Mouse (Mus musculus): ENCODE results near the gene Gna11.

The Gna11 gene

GRCm38 (mm10) chr10:81499250-81499901 is 45.6 kb downstream of the Gna11 start:
- DNase-seq = peak; percentile 57

- no peak for DNase-seq
Observed at GRCm38 (mm10) chr10:81498316-81499249, 46.4 kb downstream of the Gna11 start.

DNA sequence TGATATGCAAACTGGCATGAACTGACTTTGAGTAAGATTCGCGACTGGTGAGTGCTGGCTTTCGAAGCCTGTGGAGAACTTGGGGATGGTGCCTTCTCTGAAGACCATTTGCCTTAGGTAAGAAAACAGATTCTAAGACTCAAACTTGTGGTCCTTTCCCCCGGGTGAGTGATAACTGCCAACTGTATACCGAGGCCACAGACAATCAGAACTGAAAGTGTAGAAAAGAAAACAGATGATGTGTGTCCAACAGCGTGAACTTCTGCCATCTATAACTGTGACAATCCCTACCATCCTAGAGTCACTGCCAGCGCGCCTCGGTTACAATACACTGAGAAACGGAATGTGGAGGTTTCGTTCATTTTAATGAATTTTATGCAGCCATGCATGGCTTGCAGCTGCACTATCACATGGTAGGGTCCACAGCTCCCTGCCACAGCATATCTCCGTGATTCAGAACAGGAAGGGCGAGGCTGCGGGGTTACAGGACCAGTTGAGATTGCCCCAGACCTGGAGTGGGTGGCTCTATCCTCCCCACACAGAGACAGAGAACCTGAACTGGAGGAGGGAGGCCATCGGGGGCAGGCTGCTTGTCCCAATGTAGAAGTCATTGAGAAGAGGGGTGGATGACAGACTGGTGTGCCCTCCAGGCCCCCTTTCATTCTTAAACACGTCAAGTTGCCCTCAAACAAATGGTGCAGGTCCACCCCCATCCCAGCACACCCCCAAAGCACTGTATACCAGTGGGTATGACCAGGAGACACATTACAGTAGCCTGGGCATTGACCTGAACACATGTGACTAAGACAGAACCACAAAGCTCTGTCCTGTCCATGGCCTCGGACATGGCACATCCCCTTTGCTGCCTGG is 47.4 kb downstream of the Gna11 start:
- no peak for DNase-seq

- DNase-seq = peak; percentile 34
Observed at GRCm38 (mm10) chr10:81496969-81497368, 48.0 kb downstream of the Gna11 start.

DNA sequence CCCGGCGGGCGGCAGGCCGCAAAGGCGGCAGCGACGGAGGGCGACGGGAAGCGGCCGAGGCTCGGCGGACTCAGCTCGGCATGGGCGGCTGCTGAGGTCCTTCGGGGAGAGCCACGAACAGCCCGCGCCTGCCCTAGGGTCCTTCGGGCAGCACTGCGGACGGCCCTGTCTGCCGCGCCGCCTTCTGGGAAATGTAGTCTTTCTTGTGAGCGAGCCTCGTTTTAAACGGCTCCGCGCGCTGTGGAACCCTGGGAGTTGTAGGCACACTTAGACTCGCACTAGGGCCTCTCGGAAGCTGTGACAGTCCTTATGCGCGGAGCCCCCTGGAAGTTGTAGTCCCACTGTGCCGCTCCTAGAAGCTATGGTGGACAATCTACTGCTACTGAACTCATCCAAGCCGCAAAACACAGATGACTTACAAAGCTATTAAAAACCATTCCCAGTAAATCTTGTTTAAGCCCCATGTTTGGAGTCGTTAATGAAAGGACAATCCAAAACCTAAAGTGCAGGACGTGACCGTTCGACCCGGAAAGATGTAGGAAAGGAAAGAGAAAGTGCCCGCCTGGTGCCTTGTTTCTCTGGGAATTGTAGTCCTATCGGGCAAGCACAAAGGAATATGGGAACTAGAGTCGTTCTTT is 48.6 kb downstream of the Gna11 start, which contains the start of gene Ncln:
Ncln (minus strand) TSS at position 129 of the 638 bp plus-strand sequence.
- peak; percentile 99 for DNase-seq

GRCm38 (mm10) chr10:81495616-81496263 is 49.2 kb downstream of the Gna11 start:
- no peak for DNase-seq

- no peak for DNase-seq
Observed at GRCm38 (mm10) chr10:81495151-81495550, 49.8 kb downstream of the Gna11 start.

DNA sequence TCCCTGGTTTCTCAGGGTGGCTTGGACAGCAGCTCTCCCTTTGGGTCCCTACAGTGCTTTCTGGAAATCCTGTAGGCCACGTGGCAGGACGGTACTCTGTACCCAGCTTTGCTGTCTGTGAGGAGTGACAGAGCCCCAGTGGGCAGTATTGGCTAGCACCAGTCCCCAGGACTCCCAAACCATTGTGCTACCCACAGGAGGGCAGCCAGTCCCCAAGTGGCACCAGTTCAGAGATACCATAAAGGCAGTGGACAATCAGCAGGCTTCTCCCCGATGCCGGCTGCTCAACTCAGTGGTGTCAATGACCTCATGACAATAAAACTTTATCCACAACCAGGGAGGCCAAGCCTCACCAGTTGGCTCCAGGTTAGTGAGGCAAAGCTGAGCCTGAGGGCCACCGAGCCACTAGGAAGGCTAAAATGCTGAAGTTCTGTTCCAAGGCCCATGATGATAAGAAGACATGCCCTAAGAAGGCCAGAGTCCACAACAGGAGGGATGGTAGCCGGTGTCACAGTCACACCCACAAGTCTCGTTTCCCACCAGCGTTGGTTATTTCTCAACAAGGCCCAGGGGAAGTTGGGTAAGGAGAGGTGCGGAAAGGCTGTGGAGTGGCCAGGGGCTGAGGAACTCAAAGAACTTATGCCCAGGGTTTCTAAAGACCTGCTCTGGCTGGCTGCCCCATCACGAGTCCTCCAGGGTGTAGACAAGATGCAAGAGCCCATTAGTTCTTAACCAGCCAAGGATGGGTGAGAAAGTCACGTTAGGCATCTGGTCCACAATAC is 50.5 kb downstream of the Gna11 start:
- DNase-seq = no peak

GRCm38 (mm10) chr10:81493601-81494220 is 51.3 kb downstream of the Gna11 start:
- no peak for DNase-seq

- DNase-seq = no peak
Observed at GRCm38 (mm10) chr10:81492606-81493240, 52.3 kb downstream of the Gna11 start.

GRCm38 (mm10) chr10:81491018-81491417 is 54.0 kb downstream of the Gna11 start:
- no peak for DNase-seq

DNA sequence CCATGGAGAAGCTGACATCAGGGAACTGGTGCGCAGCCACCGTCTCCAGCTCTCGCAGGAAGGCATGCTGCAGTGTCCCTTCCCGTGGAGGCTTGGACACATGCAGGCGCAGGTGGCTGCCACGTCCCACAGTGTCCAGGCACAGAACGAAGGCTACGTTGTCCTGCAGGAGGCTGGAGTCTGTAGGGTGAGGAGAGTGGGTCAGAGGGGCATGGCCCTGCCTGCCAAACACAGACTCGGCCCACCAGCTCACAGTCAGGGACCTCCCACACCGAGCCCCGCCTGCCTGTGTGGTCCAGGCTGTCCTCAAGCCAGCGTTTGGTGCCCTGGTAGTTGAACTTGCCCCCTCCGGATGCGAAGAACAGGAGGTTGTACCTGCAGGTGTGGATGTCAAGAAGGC is 55.0 kb downstream of the Gna11 start:
- no peak for DNase-seq

GRCm38 (mm10) chr10:81488081-81488480 is 56.9 kb downstream of the Gna11 start:
- no peak for DNase-seq

- no peak for DNase-seq
Observed at GRCm38 (mm10) chr10:81486496-81486895, 58.5 kb downstream of the Gna11 start.

- no peak for DNase-seq
Observed at GRCm38 (mm10) chr10:81485479-81486018, 59.4 kb downstream of the Gna11 start.

GRCm38 (mm10) chr10:81485060-81485449 is 59.9 kb downstream of the Gna11 start:
- no peak for DNase-seq

DNA sequence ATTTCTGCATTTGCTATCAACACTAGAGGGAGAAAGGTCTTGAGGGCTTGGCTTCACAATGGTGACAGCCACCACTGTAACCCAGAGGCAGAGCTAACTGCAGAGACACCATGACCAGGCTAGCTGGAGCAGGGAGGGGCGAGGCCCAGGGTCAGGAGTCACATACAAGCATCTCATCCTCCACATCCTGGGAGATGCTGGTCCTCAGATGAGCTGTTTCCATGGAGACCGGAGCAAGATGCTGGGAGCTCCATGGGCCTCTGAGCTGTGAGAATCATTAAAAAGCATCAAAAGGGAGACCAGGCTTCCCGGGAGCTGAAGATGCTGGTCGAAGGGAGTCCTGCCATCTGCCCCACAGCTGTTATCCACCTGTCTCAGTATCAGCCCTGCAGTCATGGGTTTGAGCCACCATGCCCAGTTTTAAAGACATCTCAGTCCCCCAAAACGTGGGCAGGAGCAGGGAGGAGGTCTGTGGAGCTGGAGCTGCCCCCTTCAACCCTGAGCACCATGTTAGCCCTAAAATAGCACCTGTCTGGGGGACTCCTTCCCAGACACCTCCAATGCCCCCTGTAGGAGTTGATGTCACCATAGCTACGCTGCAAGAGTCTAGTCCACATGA is 60.4 kb downstream of the Gna11 start:
- no peak for DNase-seq

GRCm38 (mm10) chr10:81483983-81484382 is 61.0 kb downstream of the Gna11 start:
- DNase-seq = no peak

GRCm38 (mm10) chr10:81482533-81482889 is 62.5 kb downstream of the Gna11 start, which contains the start of gene Celf5:
TSS of gene Celf5 (minus strand) at chr10:81482709.
- DNase-seq = no peak
